Mouse (Mus musculus) gastrocnemius, adult 8-10 months (tissue): Measurements from ENCODE around the gene Timm44. TPM values are rescaled to one million over a fixed set of nuclear protein-coding genes. Genes with fewer than 3 reads are reported as not detected.

Source experiments
- DNase-seq, 2 experiments: peaks; one replicate each; pipeline ENCODE4 v3.0.0; 2022; ENCODE audit warnings: low spot score in 2 of 2
- total RNA-seq, 4 experiments: library from RNA; stranded (reverse); gene quantifications; 2 replicates each; pipeline ENCODE4 v1.2.4; 2022

Gene Timm44
- 10 to 100 TPM; 53.9 to 58.7 (median 54.8) TPM for total RNA-seq

GRCm38 (mm10) chr8:4275275-4276110 is at the start of gene Timm44:
Gene Timm44 (minus strand): TSS chr8:4275913.
- DNase-seq, result peak; percentile 84 to 87

DNA sequence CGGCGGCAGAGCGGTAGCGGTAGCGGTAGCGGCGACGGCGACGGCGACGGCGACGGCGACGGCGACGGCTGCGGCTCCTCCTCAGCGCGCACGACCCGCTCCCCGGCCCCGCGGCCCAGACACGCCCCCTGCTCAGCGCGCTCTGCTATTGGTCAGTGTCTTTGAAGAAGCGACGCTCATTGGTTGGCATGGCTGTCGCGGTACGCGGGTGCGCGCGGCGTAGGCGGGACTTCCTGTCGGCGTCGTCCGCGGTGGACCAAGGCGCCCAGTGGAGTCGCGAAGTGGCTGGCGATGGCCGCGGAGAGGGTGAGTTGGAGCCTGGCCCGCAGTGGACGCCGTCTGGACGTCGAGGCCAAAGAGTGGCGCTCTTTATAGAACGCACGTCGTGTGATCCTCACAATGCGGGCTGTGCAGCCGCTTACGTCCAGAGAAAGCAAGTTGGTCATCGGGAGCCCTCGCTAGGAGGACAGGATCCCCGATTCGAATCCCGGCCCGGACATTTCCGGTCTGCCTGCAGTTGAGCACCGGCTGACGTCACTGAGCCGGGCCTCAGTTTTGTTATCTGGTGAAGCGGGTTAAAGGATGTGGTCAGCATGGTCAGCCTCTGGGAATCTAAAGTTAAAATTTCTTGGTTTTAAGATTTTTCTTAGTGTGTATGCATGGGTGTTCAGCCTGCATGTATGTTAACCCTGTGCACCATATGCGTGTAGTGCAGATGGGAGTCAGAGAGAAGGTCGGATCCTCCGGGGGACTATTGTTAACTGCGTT is 49.5 kb upstream of the Timm44 start, which contains the start of the genes Ccl25 and Elavl1:
Gene Ccl25, plus strand, starts transcription at position 228 of the 768 bp plus-strand sequence.
Gene Elavl1, minus strand, starts transcription at position 431 of the 768 bp plus-strand sequence.
- DNase-seq, result peak; percentile 95 to 96

GRCm38 (mm10) chr8:4324525-4324924 is 48.8 kb upstream of the Timm44 start:
- DNase-seq, result peak; percentile 9 to 22

- DNase-seq, result no peak
These were observed 48.2 kb upstream of the Timm44 start for GRCm38 (mm10) chr8:4323917-4324316.

DNA sequence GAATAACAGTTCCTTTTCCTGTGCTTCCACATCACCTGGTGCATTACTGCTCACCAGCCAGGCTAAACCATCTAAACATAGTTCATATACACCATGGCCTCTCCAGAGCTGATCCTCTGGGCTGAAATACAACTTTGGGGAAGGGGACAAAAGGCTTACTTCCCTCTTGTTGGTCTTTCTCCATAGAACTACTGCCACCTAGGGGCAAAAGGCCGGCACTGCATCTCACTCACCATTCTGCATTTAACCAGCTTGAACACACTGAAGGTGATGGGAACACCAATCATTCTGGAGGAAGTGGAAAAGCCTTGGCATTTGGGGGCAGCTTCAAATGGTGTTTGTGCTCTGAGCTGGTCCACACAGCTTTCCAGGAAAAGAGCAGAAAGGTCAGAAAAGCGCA is 46.8 kb upstream of the Timm44 start:
- DNase-seq, result peak; percentile 68 to 70

GRCm38 (mm10) chr8:4321031-4321430 is 45.3 kb upstream of the Timm44 start:
- DNase-seq, result no peak

GRCm38 (mm10) chr8:4320404-4320803 is 44.7 kb upstream of the Timm44 start:
- DNase-seq, result no peak

DNA sequence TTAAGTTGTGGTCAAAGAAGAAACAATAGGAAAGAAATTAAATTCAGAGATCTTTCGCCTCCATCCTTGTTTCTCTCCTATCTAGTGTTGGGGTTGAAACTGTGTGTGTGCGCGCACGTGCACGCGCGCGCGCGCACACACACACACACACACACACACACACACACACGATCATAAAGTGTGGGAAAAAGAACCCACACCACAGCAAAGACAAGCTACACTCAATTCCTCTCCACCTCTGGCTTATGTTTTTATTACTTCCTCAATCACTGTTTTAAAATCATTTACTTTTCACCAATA is 43.8 kb upstream of the Timm44 start:
- no peak for DNase-seq

- no peak for DNase-seq
These were observed 43.3 kb upstream of the Timm44 start for GRCm38 (mm10) chr8:4318796-4319572.

DNA sequence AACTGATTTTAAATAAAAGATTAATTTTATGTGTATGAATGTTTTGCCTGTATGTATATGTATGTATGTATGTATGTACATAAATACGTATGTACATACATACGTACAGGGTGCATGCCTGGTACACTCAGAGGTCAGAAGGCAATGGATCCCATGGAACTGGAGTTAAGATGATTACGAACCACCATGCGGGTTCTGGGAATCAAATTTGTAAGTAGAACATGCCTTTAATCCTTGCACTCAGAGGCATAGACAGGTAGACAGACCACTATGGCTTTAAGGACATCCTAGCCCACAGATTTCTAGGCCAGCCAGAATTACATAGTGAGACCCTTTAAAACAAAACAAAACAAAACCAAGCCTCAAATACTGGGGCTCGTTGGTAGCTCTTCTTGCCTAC is 42.4 kb upstream of the Timm44 start:
- no peak for DNase-seq

- no peak for DNase-seq
These were observed 39.1 kb upstream of the Timm44 start for GRCm38 (mm10) chr8:4314852-4315251.

DNA sequence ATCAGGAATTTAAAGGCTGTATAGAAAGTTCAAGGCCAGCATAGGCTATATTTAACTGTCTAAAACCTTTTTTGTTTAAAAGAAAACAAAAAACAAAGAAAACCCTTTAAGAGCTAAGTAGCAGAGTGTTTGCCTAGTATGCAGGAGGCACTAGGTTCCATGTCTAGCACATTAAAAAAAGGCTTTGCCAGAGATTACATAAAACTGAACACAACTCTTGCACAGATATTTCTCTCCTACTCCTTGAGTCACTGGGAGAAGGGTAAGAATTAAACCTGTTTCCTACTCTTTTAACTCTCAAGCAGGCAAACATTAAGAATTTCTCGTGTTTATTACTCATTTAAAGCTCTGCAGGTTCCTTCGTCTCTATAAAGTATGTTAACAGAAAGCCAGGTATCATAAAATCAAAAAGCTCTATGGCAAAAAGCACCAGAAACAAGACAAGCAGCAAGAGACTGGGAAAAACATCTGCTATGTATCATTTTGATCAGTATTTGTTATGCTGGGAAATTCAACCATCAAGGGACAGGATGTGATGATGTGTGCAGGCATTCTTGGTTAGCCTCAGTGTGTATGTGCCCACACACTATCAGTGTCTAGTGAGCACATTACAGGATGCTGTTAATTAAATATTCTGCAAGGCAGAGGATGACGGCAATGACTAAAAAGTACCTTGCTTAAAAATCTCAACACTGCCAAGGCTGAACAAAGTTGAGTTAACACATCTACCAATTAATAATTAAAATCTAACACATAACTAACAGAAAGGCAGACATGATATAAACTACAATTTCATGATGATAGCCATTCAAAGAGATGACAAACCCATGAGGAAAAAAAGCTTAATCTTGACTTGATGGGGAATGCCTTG is 37.8 kb upstream of the Timm44 start:
- DNase-seq, result no peak

DNA sequence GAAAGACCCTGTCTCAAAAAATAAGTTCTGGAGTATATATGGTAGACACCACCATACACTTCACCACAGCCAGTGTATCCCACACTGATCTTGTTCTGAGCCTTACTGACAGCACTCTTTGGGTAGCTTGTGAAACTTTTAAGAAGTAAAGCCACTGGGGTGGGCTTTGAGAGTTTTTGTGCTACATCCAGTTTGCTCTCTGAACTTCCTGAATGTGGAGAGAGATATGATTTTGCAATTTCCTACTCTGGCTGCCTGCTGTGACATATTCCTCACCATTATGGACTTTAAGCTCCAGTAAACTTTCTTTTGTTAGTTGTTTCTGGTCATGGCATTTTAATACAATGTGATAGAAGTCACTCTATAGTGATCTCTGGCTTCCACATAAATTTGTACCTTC is 36.4 kb upstream of the Timm44 start:
- no peak for DNase-seq

DNA sequence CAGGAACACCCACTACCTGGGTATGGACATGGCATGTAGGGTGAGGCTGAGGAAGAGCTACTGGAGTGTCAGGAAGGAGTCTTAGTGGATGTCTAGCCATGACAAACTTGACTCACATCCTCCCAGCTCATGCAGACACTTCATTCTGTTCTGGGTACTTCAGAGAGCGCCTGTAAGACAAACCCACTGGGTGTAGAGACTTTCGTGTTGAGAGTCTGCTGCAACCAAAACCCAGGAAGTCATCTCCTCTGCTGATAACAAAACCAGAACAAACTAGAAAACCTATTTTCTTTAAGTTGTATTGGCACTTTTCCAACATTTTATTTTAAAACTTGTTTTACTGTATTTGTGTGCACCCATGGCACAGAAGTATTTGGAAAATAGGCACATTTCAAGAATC is 30.1 kb upstream of the Timm44 start:
- DNase-seq, result no peak

GRCm38 (mm10) chr8:4304124-4304547 is 28.4 kb upstream of the Timm44 start:
- DNase-seq, result no peak

DNA sequence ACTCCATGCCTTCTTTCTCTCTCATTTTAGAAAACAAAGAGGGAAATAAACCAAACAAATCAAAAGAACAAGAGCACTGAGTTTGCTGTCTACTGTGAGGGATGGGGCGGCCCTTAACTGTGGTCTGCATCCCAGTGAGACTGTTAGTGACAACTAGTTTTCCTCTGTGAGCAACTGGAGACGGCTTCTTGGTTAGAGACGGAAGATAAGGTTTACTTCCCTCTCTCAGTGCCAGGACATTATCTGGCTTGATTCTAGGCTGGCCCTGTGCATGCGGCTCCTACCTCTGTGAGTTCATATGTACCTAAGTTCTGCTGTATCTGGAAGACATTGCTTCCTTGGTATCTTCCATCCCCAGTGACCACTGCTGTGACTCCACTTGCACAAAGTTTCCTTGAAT is 22.1 kb upstream of the Timm44 start:
- DNase-seq, result no peak

DNA sequence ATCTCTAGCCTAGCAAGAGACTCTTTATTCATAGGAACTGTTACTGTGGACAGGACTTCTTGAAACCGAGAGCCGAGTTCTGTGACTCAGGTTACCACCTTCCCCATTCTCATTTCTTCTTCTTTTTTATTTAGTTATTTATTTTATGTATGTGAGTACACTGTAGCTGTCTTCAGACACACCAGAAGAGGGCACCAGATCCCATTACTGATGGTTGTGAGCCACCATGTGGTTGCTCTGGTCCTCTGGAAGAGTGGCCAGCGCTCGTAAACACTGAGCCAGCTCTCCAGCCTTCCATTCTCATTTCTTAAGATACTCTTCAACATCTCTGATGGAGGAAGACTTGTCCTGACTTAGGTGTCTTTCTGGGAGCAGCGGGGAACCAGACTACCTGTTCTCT is 17.0 kb upstream of the Timm44 start:
- DNase-seq, result no peak

DNA sequence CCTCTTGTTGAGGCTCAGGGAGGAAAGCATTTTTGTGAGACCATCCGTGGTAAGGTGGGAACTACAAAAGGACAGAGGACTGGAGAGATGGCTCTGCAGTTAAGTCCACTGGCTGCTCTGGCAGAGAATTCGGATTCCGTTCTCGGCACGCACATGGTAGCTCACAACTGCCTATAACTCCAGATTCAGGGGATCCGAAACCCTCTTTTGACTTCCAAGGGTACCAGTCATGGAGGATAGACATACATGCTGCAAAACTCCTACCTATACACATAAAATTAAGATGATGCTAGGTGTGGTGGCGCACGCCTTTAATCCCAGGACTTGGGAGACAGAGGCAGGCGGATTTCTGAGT is 375 bp upstream of the Timm44 start:
- DNase-seq, result no peak

GRCm38 (mm10) chr8:4269609-4270008 is 6.1 kb downstream of the Timm44 start:
- no peak for DNase-seq

DNA sequence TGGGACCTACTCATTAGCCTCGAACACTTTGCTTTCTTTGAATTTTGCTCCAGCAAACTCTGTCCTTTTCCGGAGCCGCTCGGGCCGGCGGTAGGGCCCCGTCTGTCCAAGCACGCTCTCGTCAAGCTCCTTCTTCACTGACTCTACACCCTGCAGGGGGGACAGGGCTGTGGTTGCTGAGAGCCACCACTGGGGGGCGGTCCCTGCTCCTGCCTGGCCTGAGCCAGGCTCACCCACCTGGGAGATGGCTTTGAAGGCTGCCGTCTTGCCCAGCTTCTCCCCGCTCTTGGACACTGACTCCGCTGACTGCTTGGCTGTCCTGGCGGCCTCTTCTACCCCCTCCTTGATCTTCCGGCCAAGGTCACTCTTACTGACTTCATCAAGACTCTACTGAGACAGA is 8.1 kb downstream of the Timm44 start:
- DNase-seq, result no peak
